Mouse (Mus musculus): ENCODE measurements around the gene Mgat2.
A peak's percentile ranks its signal among the peaks of the same experiment; 100 is the strongest.

The Mgat2 gene

GRCm38 (mm10) chr12:69179371-69179770 lies 4.6 kb upstream of the Mgat2 start:
- no peak for DNase-seq (ENCODE audit: low spot score)

DNA sequence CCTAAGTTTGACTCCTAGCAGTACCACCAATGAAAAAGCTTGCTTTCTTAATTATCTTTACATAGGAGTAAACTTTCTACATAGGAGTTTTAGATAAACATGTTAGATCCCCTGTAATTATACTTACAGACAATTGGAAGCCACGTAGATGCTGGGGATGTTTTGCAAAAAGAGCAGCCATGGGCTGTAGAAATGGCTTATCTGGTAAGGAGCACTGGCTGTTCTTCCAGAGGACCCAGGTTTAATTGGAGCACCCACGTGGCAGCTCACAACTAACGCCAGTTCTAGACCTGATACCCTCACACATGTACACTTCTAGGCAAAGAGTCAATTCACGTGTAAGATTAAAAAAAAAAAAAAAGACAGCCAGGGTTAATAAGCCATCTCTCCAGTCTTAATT lies 2.2 kb upstream of the Mgat2 start:
- no peak for DNase-seq (ENCODE audit: low spot score)

DNA sequence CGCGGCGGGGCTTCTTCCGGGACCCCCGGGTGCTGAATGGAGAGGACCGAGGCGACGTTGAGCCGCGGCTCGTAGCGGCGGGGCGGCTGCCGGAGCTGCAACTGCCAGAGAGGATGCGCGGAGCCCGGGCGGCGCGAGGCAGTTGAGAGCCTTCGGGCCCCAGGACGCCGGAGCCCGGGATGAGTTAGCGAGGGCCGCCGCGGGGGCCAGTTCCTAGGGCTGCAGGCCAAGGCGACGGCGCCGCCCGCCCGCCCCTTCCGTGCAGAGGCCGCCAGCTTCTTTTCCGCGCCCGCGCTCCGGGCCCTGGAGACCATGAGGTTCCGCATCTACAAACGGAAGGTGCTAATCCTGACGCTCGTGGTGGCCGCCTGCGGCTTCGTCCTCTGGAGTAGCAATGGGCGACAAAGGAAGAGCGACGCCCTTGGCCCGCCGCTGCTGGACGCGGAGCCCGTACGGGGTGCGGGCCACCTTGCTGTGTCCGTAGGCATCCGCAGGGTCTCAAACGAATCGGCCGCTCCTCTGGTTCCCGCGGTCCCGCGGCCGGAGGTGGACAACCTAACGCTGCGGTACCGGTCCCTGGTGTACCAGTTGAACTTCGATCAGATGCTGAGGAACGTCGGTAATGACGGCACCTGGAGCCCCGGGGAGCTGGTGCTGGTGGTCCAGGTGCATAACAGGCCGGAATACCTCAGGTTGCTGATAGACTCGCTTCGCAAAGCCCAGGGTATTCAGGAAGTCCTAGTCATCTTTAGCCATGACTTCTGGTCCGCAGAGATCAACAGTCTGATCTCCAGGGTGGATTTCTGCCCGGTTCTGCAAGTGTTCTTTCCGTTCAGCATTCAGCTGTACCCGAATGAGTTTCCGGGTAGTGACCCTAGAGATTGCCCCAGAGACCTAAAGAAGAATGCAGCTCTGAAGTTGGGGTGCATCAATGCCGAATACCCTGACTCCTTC lies 662 bp downstream of the Mgat2 start:
- DNase-seq (ENCODE audit: low spot score), result no peak

DNA sequence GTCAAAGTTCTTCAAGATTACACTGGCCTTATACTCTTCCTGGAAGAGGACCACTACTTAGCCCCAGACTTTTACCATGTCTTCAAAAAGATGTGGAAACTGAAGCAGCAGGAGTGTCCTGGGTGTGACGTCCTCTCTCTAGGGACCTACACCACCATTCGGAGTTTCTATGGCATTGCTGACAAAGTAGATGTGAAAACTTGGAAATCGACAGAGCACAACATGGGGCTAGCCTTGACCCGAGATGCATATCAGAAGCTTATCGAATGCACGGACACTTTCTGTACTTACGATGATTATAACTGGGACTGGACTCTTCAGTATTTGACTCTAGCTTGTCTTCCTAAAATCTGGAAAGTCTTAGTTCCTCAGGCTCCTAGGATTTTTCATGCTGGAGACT lies 1.4 kb downstream of the Mgat2 start:
- DNase-seq (ENCODE audit: low spot score), result no peak

DNA sequence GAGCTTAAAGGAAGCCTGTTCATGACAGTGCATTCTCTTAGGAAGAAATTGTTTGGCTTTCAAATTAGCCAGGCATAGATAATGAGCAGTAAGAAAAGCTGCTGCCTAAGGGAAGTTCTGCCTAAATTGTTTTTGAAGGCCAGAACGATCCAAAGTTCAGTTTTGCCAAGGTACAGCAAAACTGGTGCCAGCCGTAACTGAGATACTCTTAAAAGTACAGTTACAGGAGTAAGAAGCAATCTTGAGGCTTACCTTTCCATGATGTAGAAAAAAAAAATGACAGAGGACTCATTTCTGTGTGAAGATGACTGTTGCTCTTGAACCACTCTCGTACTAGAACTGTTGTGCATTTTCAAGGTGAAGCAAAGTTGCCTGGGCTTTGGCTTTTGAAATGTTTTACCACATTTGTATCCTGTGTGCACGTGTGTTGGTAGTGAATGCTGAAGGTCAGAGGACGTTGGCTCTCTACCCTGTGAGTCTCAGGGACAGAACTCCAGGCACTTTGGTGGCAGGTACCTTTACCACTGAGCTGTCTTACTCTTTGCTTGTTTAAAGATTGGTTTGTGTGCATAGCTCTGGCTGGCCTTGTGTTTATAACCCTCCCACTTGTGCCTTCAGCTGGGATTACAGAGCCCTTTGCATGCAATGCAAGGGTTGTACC lies 3.0 kb downstream of the Mgat2 start:
- DNase-seq (ENCODE audit: low spot score), result no peak

DNA sequence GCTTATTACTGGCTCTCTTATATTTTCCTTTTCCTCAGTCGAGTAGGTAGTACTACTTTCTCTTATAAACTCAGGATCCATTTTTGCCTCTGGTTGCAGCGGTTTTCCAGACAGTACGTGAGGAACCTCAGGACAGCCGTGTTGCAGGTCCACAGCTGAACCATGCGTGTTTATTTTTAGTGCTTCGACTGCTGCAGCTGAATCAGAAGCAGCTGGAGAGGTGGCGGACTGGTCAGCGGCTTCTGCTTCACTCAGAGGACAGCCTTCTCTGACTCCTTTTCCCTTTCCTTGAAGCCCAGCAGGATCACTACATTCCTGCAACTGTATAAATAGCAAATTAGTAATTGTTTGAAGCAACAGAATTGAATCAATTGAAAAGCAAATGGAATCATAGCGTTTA lies 6.1 kb downstream of the Mgat2 start:
- DNase-seq (ENCODE audit: low spot score), result no peak

GRCm38 (mm10) chr12:69190522-69190921 lies 6.6 kb downstream of the Mgat2 start:
- DNase-seq (ENCODE audit: low spot score), result no peak

DNA sequence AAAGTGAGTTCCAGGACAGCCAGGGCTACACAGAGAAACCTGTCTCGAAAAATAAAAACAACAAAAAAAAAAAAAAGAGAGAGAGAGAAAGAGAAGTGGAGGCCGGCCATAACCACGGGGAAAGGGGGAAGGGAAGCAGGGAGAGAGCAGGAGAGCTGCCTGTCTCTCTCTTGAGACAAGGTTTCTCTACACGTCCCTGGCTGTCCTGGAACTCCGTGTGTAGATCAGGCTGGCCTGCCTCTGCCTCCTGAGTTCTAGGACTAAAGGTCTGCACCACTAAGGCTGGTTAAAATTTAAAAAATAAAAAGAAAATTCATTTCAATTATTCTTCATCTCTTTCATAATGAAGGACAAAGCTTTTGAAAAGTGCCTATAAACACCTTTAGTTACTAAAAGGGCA lies 7.4 kb downstream of the Mgat2 start:
- DNase-seq (ENCODE audit: low spot score), result no peak

- DNase-seq (ENCODE audit: low spot score), result no peak
Observed at GRCm38 (mm10) chr12:69192637-69193036, 8.7 kb downstream of the Mgat2 start.

- DNase-seq (ENCODE audit: low spot score), result peak; percentile 38
Observed at GRCm38 (mm10) chr12:69196444-69197377, 12.8 kb downstream of the Mgat2 start, which contains the start of gene Gm49383. Gm49383 (minus strand) TSS chr12:69197104.

GRCm38 (mm10) chr12:69197378-69198163 lies 13.6 kb downstream of the Mgat2 start:
- DNase-seq (ENCODE audit: low spot score), result peak; percentile 19

DNA sequence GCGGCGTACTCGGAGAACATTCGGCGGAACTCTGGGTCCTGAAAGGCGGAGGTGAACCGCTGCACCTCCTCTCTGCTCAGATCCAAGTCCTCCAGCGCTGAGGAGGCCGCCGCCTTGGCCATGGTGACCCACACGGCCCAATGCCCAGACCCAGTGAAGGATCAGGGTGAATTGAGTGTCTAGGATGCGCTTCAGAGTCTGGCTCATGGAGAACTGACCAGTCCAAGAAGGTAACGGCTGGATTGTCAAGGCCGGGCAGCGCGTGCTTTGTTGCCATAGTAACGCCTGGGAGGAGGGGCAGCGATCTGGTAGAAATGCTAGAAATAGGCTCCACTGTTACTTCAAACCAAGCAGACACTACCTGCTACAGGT lies 14.2 kb downstream of the Mgat2 start, which contains the start of gene Dnaaf2:
Gene Dnaaf2, minus strand, starts transcription at position 266 of the 372 bp plus-strand sequence.
- DNase-seq (ENCODE audit: low spot score), result peak; percentile 73

- no peak for DNase-seq (ENCODE audit: low spot score)
Observed at GRCm38 (mm10) chr12:69198985-69199384, 15.0 kb downstream of the Mgat2 start.

DNA sequence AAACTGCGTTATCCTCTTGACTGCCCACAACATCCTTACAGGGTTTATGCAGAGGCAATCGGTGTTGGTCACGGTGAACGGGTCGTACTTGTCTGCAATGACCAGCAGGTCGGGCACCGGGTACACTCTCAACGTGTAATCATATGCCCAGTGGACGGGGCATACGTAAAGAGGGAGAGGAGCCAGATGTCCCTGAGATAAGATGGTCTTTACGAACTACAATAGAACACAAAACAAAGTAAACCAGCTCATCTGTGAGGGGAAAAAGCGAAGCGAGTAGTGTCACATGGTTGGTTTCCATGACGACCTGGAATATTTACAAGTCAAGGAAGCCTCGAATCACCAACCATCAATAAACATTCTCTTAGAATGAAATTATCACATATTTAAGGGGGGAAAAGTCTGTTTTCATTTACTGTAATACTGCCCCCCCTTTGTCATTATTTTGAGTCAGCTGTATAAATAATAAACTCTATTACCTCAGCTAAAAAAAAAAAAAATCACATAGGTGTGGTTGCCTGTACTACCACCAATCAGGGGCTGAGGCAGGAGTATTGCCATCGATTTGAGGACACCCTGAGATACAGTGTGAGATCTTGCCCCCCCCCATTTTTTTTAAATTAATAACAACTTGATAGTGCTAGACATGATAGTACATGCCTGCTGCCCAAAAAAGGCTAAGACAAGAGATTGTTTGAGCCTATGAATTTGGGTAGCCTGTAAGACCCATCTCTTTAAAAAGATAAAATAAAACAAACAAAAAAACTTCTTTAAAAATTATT lies 20.3 kb downstream of the Mgat2 start, which contains the start of gene Gm49384:
Gene Gm49384, minus strand, starts transcription at position 216 of the 782 bp plus-strand sequence.
- no peak for DNase-seq (ENCODE audit: low spot score)

- DNase-seq (ENCODE audit: low spot score), result no peak
Observed at GRCm38 (mm10) chr12:69207396-69207795, 23.4 kb downstream of the Mgat2 start.

DNA sequence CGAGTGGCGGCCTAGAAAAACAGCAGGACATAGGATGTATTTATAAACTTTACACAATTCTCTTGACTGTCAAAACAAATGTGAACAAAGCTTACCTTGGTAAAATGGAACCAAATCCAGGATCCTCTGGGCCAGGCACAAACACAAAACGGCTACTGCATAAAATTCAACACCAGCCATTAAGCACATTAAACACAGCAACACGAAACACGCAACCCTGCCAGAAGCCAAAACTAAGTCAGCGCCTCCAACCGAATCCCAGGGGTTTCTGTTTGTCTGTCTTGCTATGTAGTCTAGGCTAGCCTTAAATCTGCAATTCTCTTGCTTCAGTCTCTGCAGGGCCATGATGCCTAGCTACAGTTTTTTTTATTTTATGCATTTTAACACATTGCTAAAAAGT lies 24.0 kb downstream of the Mgat2 start:
- no peak for DNase-seq (ENCODE audit: low spot score)

DNA sequence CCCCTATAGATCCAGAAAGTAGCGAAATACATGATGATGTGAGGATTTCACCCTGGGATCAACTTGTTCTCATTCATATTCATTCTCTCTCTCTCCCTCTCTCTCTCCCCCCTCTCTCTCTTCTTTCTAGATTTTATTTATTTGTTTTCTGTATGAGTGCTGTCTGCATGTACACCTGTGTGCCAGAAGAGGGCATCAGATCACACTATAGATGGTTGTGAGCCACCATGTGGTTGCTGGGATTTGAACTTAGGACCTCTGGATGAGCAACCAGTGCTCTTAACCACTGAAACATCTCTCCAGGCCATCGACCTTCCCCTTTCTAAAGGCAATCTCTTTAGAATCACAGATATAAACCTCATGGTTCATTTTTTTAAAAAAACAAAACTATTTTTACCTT lies 24.6 kb downstream of the Mgat2 start:
- no peak for DNase-seq (ENCODE audit: low spot score)

- DNase-seq (ENCODE audit: low spot score), result no peak
Observed at GRCm38 (mm10) chr12:69210056-69210979, 26.4 kb downstream of the Mgat2 start.

- no peak for DNase-seq (ENCODE audit: low spot score)
Observed at GRCm38 (mm10) chr12:69211057-69211456, 27.1 kb downstream of the Mgat2 start.
